Mouse (Mus musculus): ENCODE data around the gene Aff3.

The Aff3 gene

GRCm38 (mm10) chr1:38497576-38497975 is 167.2 kb downstream of the Aff3 start:
- in situ Hi-C loops (cut with MboI; ENCODE audit: low sequenced_read_pairs): no loop called here

- in situ Hi-C loops (cut with MboI; ENCODE audit: low sequenced_read_pairs): no loop called here
Measured at GRCm38 (mm10) chr1:38496886-38497528, 167.7 kb downstream of the Aff3 start.

GRCm38 (mm10) chr1:38495284-38495683 is 169.5 kb downstream of the Aff3 start:
- in situ Hi-C loops (cut with MboI; ENCODE audit: low sequenced_read_pairs): no loop called here

GRCm38 (mm10) chr1:38489733-38490132 is 175.0 kb downstream of the Aff3 start:
- in situ Hi-C loops (cut with MboI; ENCODE audit: low sequenced_read_pairs): no loop called here

- in situ Hi-C loops (cut with MboI; ENCODE audit: low sequenced_read_pairs): no loop called here
Measured at GRCm38 (mm10) chr1:38488667-38489210, 176.0 kb downstream of the Aff3 start.

- in situ Hi-C loops (cut with MboI; ENCODE audit: low sequenced_read_pairs): no loop called here
Measured at GRCm38 (mm10) chr1:38487884-38488283, 176.9 kb downstream of the Aff3 start.

GRCm38 (mm10) chr1:38483191-38483590 is 181.6 kb downstream of the Aff3 start:
- in situ Hi-C loops (cut with MboI; ENCODE audit: low sequenced_read_pairs): no loop called here

GRCm38 (mm10) chr1:38478246-38478743 is 186.5 kb downstream of the Aff3 start:
- in situ Hi-C loops (cut with MboI; ENCODE audit: low sequenced_read_pairs): no loop called here

- in situ Hi-C loops (cut with MboI; ENCODE audit: low sequenced_read_pairs): no loop called here
Measured at GRCm38 (mm10) chr1:38470817-38471216, 193.9 kb downstream of the Aff3 start.

GRCm38 (mm10) chr1:38470166-38470565 is 194.6 kb downstream of the Aff3 start:
- in situ Hi-C loops (cut with MboI; ENCODE audit: low sequenced_read_pairs): no loop called here

- in situ Hi-C loops (cut with MboI; ENCODE audit: low sequenced_read_pairs): no loop called here
Measured at GRCm38 (mm10) chr1:38467305-38468083, 197.3 kb downstream of the Aff3 start.

GRCm38 (mm10) chr1:38456719-38457269 is 208.0 kb downstream of the Aff3 start:
- in situ Hi-C loops (cut with MboI; ENCODE audit: low sequenced_read_pairs): no loop called here

GRCm38 (mm10) chr1:38454921-38455320 is 209.8 kb downstream of the Aff3 start:
- in situ Hi-C loops (cut with MboI; ENCODE audit: low sequenced_read_pairs): no loop called here

- in situ Hi-C loops (cut with MboI; ENCODE audit: low sequenced_read_pairs): no loop called here
Measured at GRCm38 (mm10) chr1:38451367-38451766, 213.4 kb downstream of the Aff3 start.

- in situ Hi-C loops (cut with MboI; ENCODE audit: low sequenced_read_pairs): no loop called here
Measured at GRCm38 (mm10) chr1:38450677-38451076, 214.1 kb downstream of the Aff3 start.

- in situ Hi-C loops (cut with MboI; ENCODE audit: low sequenced_read_pairs): no loop called here
Measured at GRCm38 (mm10) chr1:38449816-38450478, 214.8 kb downstream of the Aff3 start.

GRCm38 (mm10) chr1:38448854-38449253 is 215.9 kb downstream of the Aff3 start:
- in situ Hi-C loops (cut with MboI; ENCODE audit: low sequenced_read_pairs): no loop called here

GRCm38 (mm10) chr1:38447581-38447980 is 217.2 kb downstream of the Aff3 start:
- in situ Hi-C loops (cut with MboI; ENCODE audit: low sequenced_read_pairs): no loop called here

- in situ Hi-C loops (cut with MboI; ENCODE audit: low sequenced_read_pairs): no loop called here
Measured at GRCm38 (mm10) chr1:38446152-38446820, 218.5 kb downstream of the Aff3 start.

GRCm38 (mm10) chr1:38442887-38443286 is 221.9 kb downstream of the Aff3 start:
- in situ Hi-C loops (cut with MboI; ENCODE audit: low sequenced_read_pairs): no loop called here

- in situ Hi-C loops (cut with MboI; ENCODE audit: low sequenced_read_pairs): no loop called here
Measured at GRCm38 (mm10) chr1:38442479-38442878, 222.3 kb downstream of the Aff3 start.
